Mouse (Mus musculus): ENCODE data around the gene Plekhj1. TPM values are rescaled to one million over a fixed set of nuclear protein-coding genes. Genes with fewer than 3 reads are reported as not detected.

Plekhj1 gene
- total RNA-seq, 2 experiments from 2014 or later = 61.9 to 72.8 TPM

DNA sequence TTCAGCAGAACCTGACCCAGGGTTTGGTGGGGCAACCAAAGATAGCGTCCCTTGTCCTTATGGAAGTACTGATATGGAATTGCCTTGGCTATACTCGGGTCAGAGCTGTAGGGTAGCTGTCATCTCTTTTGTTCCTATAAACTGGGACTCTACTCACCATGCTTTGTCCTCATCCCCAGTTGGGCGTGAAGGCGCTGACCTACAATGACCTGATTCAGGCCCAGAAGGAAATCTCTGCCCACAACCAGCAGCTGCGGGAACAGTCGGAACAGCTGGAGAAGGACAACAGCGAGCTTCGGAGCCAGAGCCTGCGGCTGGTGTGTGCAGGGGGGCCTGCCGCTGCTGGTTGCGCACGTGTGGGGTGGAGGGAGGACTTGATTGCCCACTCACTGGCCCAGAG is 13.6 kb downstream of the Plekhj1 start:
- no peak for DNase-seq (ENCODE audit: low spot score in 2 of 2)

DNA sequence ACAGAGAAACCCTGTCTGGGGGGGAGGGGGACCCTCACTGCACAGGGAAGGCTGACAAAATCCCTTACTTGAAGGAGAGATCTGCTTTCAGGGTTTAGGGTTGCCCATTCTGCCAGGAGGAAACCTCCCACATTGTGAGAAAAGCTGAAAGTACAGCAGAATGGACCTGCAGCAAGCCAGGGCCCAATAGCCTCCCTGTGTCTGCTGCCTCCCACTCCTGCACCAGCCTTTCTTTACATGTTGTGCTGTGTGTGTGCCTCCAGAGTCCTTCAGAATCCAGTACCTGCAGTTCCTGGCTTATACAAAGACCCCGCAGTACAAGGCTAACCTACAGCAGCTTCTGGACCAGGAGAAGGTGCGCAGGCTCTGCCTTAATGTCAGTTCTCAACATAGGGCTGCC is 14.1 kb downstream of the Plekhj1 start:
- DNase-seq (ENCODE audit: low spot score in 2 of 2) = no peak

DNA sequence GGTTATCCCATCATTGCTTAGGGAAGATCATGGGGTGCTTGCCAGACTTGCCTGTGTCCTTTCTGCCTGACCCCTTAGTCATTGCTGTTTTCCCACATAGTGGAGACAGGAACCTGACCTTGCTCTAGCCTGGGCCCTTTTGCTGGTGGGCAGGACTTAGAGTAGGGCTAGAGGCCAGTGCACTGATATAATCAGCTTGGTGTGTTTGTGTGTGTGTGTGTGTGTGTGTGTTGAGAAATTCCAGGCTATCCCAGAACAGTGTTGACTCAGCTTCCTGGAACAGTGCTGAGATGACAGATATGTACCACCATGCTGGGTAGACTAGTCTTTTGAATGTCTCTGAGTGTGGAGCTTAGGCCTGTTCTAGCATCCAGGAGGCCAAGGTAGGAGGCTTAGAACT is 18.9 kb downstream of the Plekhj1 start:
- no peak for DNase-seq (ENCODE audit: low spot score in 2 of 2)

DNA sequence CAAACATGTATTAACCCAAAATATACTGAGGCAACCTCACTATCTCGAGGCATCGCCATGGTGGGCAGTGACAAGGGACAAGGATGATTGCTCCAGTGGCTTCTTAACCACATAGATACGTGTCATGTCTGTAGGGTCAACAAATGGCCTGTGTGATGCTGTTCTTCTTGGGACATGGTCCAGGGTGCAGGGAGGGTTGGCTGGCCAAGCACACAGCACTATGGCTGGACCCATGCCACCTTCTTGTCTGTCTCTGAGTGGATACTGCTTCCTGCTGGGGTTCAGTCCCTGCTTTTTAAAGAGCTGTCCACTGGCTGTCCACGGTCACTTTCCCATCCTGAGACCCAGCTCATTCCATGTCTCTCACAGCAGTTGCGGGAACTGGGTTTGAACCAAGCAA is 21.3 kb downstream of the Plekhj1 start:
- no peak for DNase-seq (ENCODE audit: low spot score in 2 of 2)

DNA sequence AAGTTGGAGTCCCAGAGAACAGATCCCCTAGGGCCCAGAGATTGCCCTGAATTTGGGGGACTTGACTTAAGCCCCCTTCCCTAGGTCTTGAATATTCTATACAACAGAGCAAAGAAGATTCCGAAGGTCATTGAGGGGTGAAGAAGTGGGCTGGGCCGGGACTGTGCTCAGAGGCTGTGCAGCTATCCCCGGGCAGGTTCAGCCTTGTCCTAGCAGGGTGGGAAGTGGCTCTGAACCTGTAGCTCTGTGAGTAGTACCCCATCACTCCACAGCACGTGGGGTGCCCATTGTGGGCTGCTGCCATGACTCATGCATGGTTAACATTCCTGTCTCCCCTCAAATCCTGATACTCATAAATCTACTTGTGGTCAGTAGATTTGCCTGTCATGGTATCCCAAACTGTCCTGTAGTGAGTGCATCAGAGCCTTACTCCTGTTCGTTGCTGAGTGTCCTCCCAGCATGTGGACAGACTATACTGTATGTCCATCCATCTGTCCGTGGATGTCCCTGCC is 22.0 kb downstream of the Plekhj1 start:
- DNase-seq (ENCODE audit: low spot score in 2 of 2) = no peak

DNA sequence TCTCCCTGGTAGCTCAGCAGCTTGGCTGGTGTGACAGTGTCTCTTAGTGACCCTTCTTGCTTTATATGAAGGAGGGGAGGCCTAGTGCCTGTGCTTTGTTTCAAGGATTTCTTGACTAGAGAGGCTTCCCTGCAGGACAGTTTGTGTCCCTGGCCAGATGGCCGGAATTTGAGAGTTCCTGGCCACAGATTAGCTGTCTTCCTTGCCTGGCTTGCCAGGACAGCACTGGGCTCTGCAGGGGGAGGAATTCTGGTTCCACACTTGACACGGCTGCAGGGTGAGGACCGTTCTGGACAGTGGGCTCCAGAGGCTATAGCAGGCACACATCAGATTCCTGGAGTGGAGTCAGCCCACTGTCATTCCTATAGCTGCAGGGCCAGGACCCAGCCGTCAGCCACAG is 22.7 kb downstream of the Plekhj1 start:
- no peak for DNase-seq (ENCODE audit: low spot score in 2 of 2)

DNA sequence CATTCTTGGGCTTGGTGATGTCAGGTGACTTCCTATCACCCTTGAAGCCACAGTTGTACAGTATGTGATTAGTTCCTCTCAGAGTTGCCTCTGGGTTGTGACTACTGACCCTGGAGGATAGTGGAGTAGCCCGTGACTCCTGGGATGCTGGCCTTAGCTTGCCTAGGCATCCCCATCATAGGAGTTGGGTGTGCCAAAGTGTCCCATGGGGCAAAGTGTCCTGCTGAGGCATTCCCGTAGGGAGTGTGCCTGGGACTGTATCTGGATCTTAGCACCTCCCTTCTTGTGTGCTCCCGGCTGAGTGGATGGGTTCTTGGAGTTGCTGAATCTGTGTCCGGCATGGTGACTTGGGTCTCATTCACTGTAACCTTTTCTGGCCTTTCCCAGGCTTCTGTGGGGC is 23.4 kb downstream of the Plekhj1 start:
- no peak for DNase-seq (ENCODE audit: low spot score in 2 of 2)

DNA sequence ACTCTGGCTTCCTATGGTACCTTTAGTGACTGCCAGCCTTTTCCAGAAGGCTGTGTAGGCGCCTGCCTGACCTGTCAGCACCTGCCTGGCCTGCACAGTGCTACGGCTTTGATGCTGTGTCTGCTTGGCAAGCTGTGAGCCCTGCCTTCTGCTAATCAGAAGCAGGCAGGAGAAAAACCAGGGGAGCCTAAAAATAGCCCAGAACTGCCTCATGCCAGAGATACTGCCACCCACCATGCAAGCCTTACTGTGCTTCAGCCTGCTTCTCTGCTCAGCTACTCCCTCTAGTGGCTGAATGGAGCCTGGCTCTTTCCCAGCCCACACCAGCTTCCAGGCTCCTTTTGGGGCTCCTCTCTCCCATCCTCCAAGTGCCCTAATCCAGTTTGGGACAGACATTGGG is 23.9 kb downstream of the Plekhj1 start:
- peak; percentile 90 for DNase-seq (ENCODE audit: low spot score in 2 of 2)

DNA sequence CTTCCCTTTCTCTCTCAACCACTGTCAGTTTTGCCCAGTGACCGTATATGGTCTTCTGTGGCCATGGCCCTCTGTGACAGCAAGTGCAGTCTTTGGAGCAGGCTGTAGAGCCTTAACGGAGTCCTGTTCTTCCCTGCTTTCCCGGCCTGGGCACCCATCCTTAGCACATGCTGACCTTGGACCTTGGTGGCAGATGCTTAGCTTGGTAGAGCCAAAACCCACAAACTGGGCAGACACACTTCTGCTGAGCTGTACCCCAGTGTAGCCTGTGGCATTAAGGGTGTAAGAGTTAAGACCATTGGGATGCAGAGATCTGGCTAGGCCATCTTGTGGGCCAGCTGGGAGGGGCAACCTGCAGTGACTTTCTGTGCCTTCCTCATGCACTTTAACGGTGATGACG is 24.6 kb downstream of the Plekhj1 start:
- no peak for DNase-seq (ENCODE audit: low spot score in 2 of 2)

DNA sequence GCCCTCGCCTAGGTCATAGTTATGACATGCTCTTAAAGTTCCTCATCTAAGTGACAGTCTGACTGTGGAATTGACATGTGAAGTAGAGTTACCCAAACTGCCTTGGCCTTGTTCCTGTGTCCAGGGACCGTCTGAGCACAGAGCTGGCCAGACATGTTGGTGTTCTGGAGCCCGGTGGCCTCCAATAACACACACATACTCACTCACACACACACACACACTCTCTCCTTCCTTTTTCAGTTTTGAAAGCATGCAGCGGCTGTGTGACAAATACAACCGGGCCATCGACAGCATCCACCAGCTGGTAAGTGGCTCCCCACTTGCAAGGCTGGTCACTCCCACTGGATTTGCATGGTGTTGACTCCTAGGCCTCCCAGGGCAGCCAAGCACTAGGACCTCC is 30.1 kb downstream of the Plekhj1 start:
- DNase-seq (ENCODE audit: low spot score in 2 of 2) = no peak

DNA sequence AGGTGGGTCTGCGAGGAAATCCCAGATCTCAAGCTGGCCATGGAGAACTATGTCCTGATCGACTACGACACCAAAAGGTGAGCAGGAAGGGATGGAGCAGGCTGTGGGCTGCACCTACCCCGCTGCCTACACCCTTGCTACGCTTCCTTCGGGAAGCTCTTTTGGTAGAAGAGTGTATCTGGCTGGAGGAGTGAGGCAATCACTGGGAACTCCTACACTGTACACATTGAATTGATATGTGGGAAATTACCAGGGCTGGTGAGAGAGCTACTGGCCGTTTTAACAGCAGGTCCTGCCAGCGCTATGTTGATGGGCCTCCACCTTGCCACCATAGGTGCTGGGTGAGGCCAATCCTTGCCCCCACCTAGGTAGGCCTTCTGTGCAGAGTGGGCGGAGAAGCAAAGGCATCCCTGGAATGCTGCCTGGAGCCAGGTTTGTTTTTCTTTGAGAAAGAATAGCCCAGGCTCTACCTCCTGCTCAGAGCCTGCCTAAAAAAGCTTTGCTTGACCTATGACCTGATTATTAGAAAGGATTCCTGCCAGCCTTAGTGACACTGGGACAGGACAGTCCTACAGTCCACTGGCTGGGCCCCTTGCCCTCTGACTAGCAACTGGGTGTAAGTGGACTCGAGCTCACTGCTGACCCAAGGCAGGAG is 32.1 kb downstream of the Plekhj1 start:
- DNase-seq (ENCODE audit: low spot score in 2 of 2) = no peak

DNA sequence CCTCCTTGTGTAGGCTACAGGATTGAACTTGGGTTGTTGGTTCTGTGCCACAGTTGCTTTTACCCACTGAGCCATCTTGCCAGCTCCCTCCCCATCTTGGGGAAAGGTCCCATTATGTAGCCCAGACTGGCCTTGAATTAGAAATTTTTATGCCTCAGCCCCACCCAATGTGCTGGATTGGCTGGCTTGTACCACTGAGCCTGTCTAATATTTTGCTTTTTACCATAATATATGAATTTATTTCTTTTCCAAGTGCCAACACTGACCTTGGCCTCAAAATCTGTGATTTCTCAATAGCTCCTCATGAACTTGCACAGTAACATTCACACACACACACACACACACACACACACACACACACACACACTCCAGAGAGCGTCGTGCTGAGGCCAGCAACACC is 32.7 kb downstream of the Plekhj1 start:
- no peak for DNase-seq (ENCODE audit: low spot score in 2 of 2)

DNA sequence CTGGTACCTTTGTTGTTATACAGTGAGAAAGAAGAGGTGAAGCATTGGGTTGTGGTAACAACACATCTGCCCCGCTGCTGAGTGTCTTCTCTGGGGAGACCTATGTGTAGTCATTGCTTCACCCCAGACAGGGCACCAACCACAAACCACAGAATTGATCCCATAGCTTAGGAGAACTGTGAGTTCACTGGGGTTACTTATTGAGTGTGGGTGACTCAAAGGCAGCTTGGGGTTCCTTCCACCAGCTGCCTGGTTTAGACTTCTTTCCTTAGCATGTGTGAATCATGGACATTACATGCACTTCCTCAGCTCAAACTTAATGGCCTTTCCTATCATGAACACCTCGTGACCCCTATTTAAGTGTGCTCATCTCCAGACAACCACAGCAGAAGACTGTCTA is 34.9 kb downstream of the Plekhj1 start:
- no peak for DNase-seq (ENCODE audit: low spot score in 2 of 2)

DNA sequence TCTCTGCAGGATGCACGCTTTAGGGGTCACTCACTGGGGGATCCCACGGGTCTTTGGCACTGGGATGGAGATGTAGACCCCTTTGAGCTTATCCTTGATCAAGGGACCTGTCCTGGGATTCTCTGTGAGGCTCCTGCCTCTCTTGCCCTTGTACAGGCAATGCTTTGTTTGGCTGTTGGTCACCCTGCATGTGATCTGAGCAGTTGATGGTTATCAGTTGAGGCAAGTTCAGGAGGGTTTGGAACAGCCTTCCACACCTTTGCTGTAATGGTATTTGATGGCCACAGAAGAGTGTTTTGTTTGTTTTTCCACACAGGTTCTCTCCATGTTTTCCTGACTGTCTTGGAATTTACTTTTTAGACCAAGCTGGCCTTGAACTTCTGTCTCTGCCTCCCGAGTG is 36.6 kb downstream of the Plekhj1 start:
- DNase-seq (ENCODE audit: low spot score in 2 of 2) = no peak

DNA sequence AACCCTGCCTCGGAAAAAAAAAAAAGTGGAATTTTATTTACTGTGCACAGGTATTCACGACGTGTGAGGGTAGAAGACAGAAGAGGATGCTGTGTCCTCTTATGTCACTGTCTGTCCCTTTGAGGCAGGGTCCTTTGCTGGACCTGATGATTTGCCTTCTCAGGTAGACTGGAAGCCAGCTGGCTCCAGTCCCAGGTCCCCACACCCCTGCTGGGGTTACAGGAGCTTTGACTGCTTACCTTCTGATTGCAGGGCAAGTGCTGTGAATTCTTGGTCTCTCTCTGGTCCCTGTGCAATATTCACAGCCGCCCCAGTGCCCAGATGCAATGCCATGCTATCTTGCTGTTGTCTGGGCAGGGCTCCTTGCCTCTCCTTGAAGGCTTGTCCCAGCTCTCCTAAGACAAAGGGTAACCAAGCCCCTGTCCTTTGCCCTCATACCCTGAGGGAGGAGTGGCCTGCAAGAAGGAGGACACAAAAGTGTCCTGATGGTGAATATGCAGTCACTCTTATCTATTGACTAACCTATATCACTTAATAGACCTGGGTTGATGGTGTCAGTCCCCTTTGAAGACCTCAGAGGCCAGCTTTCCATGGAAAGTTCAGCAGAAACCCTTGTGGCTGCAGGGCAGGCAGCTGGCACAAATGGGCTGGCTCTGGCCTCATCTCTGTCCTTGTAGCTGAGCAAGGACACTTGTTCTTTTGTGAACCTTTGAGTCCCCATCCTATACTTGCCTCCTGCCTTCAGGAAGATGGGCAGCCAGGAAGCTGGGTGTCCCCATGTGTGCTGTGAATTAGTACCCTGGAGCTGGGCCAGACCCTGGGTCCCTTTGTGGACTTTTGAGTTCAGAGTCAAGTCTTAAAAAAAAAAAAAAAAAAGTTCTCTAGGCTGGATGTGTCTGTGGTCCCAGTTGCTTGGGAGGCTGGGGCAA is 37.6 kb downstream of the Plekhj1 start:
- DNase-seq (ENCODE audit: low spot score in 2 of 2) = no peak

DNA sequence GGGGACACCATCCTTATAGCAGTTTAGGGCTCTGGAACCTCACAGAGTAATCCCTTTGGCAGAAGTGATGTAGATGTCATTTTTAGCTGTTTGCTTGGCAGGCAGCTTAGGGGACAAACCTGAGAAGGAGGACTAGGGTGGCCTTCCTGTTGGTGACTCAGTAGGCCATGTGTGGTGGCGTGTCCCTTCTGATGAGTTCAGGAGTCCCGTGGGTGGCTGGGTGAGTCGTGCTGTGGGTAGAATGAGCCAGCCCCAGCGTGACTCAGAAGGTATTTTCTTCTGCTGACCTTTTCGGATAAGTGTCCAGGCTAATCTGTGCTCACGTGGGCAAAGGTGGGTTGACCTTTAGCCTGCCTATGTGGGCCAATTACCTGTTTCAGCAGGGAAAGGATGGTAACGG is 39.8 kb downstream of the Plekhj1 start:
- DNase-seq (ENCODE audit: low spot score in 2 of 2) = no peak

DNA sequence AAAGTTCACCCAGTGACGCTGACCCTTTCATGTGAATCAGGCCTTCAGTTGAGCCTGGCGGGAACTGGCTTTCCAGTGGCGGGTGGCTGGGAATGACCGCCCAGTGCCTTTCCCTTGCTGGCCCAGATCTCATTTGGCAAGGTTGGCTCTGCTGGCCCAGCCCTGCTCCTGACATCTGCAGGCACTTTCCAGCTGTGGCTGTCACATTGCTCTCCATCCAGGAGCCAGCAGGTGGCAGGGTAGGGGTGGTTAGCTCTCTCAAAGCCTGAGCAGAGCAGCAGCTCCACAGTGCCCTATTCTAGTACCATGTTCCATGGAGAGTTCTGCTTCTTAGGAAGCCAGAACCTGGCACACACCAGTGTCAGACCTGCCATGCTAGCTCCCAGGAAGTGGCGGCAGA is 40.7 kb downstream of the Plekhj1 start:
- peak; percentile 61 to 68 for DNase-seq (ENCODE audit: low spot score in 2 of 2)

DNA sequence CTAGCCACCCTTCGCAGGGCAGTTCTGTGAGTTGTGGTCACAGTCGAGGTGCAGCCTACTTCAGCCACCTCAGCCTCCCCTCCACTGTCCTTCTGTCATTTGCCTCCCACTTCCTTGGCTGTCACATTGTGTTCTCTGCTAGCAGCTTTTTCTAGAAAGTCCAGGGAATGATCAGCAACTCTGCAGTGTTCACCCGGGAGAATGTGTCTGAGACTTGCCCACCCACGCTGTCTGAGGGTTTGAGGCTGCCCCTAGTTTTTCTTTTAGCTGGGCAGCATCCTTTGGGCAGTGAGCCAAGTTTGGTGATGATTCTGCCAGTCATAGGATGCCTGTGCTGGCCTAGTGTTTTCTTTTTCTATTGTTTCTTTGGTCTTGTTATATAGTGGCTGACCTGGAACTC is 41.5 kb downstream of the Plekhj1 start:
- DNase-seq (ENCODE audit: low spot score in 2 of 2) = no peak

DNA sequence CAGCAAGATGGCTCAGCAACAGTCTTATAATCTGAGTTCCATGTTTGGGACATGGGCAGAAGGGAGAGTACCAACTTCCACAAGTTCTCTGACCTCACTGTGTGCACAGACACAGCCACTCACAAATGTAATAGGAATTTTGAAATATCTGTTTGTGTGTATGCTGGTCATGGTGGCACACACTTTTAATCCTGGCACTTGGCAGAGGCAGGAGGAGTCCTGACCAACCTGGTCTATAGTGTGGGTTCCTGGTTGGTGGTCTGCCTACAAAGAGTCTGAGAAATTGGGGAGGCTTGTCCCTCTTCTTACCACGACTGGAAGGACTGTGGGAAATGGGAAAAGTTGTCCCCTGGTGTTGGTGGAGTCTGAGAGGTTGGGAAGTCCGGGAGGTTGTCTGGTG is 41.9 kb downstream of the Plekhj1 start:
- DNase-seq (ENCODE audit: low spot score in 2 of 2) = no peak

DNA sequence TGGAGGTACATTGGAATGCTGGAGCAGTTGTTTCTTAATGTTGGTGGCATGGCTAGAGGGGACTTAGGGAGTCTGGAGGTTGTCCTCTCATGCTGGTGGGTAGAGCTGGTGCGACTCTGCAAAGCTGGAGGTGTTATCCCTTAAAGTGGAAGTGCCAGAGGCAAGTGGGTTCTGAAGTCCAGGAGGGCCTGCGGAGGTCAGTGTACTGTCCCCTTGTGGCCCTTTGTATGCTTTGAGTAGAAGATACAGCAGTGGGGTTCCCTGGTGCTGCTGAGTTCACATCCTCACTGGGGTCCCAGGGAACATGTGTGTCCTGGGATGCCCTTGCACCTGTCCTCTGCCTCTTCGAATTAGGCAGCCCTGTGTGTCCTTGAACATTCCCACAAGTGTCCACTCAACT is 42.3 kb downstream of the Plekhj1 start:
- DNase-seq (ENCODE audit: low spot score in 2 of 2) = no peak

DNA sequence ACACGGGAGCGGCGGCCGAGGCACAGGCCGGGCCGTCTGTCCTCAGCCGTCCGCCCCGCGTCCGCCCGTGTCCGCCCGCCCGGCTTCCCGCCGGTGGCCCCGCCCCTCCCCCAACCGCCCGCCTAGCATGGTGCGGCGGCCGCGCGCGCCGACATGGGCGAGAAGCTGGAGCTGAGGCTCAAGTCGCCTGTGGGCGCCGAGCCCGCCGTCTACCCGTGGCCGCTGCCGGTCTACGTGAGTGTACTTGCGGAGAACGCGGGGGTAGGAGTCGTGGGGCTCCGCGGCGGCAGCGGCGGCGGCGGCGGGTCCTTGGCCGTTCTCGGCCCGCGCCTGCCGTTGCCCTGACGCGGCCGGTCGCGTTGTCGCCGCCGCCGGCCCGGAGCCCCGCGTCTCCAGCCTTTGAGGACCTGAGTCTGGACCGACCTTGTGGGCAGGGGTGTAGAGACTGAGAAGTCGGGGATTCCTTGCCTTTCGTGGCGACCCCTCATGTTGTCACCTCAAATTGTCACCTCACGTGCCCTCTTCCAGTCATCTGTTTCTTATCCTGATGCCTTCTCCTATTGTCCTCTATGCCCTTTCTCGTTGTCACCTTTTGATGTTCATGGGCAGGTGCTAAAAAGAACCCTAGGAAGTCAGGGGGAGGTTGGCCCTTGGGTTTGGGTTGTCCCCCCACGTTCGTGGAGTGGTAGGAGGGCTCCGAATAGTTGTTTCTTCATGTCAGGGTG is 43.0 kb downstream of the Plekhj1 start:
- DNase-seq (ENCODE audit: low spot score in 2 of 2) = no peak

Measured in layer of hippocampus, postnatal 10 days (tissue).